Mouse (Mus musculus) E14TG2a.4 (cell line): ENCODE results near the gene Kri1.
A peak's percentile ranks its signal among the peaks of the same experiment; 100 is the strongest.
"Not testable (repeated sequence)": the region's sequence is repeated elsewhere in the genome, so short reads cannot be mapped to it uniquely, and the experiment has no call there.

ENCODE experiments used
- H3K27me3 ChIP-seq: 2 replicates; pipeline ENCODE4 v1.6.1; 2014; ENCODE audit warnings: low read length, control low read depth; ENCODE audit not compliant: insufficient read depth
- H3K36me3 ChIP-seq: 2 replicates; pipeline ENCODE4 v1.6.1; 2014; ENCODE audit warnings: low read length, control low read depth; ENCODE audit not compliant: insufficient read depth
- H3K4me1 ChIP-seq: replicated peaks from 2 replicates; pipeline ENCODE4 v1.6.1; 2014; ENCODE audit warnings: low read depth, low read length, control low read depth
- H3K4me3 ChIP-seq: replicated peaks from 2 replicates; pipeline ENCODE4 v1.5.1; 2014; ENCODE audit warnings: mild to moderate bottlenecking, low read length
- H3K9me3 ChIP-seq: 2 replicates; pipeline ENCODE4 v1.6.1; 2014; ENCODE audit warnings: low read length, control low read depth
- CTCF ChIP-seq: conservative IDR thresholded peaks from 2 replicates; pipeline ENCODE4 v1.5.1; 2014; ENCODE audit warnings: low read length
- NANOG ChIP-seq: IDR thresholded peaks from 2 replicates; pipeline ENCODE4 v1.6.1; 2014; ENCODE audit warnings: borderline replicate concordance, low read length, mixed read lengths
- POU5F1 ChIP-seq: IDR thresholded peaks from 2 replicates; pipeline ENCODE4 v1.6.1; 2014; ENCODE audit warnings: low read length, borderline replicate concordance

Gene Kri1

DNA sequence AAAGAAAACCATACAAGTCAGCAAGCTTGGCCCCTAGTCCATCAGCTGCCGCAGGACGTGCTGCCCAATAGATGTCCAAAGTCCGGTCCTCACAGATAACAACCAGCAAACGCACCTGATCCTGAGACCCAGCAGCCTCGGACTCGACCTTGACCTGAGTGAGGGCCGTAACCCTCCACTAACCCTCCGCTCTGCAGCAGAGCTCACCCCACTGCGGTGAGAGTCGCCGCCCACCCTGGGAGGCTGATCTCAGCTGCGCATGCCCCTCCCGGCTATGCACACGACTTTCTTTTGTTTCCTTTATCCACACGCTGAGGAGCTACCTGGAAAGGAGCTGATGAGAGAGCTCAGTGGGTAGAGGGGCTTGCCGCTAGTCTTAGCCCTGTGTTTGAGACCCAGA lies 60.4 kb downstream of the Kri1 start:
- Histone ChIP-seq H3K9me3 (no peaks in the 10 kb centered on the region), H3K36me3 (peaks cover 46% of the 10 kb centered on the region), H3K4me1 (peaks cover 88% of the 10 kb centered on the region), H3K4me3 (peak overlapping the region; percentile 43), H3K27me3 (peaks cover 10% of the 10 kb centered on the region)
- TF ChIP-seq CTCF (no peak), NANOG (no peak), POU5F1 (no peak)

- Histone ChIP-seq H3K36me3 (peaks cover 27% of the 10 kb centered on the region), H3K9me3 (no peaks in the 10 kb centered on the region), H3K27me3 (no peaks in the 10 kb centered on the region), H3K4me1 (peaks cover 84% of the 10 kb centered on the region), H3K4me3 (peak overlapping the region; percentile 76)
- TF ChIP-seq CTCF (no peak), POU5F1 (no peak), NANOG (no peak)
Measured at GRCm38 (mm10) chr9:21225415-21225758, 62.4 kb downstream of the Kri1 start.

DNA sequence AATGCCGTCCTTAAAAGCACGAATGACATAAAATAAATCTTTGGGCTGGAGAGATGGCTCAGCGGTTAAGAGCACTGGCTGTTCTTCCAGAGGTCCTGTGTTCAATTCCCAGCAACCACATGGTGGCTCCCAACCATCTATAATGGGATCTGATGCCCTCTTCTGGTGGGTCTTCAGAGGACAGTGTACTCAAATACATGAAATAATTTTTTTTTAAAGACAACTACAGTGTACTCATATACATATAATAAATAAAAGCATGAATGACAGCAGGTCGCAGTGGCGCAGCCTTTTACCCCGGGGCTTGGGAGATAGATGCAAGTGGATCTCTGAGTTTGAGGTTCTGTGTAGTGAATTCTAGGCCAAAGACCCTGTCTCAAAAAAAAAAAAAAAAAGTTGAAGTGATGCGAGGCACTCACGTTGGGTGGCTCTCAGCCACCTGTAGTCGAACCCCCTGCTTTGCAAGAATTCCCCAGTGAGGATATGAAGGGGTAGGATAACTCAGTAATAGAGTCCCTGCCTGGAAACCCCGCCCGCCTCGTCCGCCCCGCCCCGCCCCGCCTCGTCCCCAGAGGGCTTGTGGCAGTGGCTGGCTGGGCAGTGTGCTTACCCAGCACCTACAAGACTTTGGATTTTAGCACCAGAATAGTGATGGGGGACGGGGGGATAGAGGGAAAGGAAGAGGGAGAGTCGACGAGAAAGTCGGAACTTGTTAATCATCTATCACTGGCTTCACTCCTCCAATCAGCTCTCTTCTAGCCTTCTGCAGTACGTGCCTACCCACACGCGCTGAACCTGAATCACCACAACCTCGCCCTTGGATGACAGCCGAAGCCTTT lies 63.0 kb downstream of the Kri1 start:
- Histone ChIP-seq H3K9me3 (no peaks in the 10 kb centered on the region), H3K36me3 (peaks cover 21% of the 10 kb centered on the region), H3K4me1 (peaks cover 83% of the 10 kb centered on the region), H3K4me3 (peak overlapping the region; percentile 76), H3K27me3 (no peaks in the 10 kb centered on the region)
- TF ChIP-seq CTCF, result peak; percentile 36
- no peak for TF ChIP-seq NANOG
- TF ChIP-seq POU5F1, result no peak

DNA sequence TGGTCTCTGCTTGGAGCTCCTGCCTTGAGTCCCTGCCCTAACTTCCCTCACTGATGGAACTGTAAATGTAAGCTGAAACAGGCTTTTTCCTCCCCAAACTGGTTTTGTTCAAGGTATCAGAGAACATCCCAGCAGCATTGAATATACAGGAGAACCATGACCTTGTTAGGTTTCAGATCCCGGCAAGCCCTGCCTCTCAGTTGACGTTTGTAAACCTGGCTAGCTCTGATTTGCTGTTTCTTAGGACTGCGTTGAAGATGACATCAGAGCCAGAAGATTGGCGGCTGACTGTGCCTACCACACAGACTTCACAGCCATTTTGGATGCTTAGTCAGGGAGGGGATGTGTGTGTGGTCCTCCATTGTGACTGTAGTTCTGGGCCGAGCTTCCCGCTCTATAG lies 63.9 kb downstream of the Kri1 start:
- peaks cover 76% of the 10 kb centered on the region for H3K4me1 ChIP-seq
- TF ChIP-seq CTCF (no peak), NANOG (no peak)
- H3K9me3 ChIP-seq, result no peaks in the 10 kb centered on the region
- peak overlapping the region; percentile 76 for H3K4me3 ChIP-seq
- no peaks in the 10 kb centered on the region for H3K27me3 ChIP-seq
- peaks cover 12% of the 10 kb centered on the region for H3K36me3 ChIP-seq

- H3K9me3 ChIP-seq, H3K36me3 ChIP-seq, H3K27me3 ChIP-seq: not testable (repeated sequence)
- peaks cover 76% of the 10 kb centered on the region for H3K4me1 ChIP-seq
- peak overlapping the region; percentile 76 for H3K4me3 ChIP-seq
Measured at GRCm38 (mm10) chr9:21223490-21223889, 64.3 kb downstream of the Kri1 start.
